Mouse (Mus musculus): ENCODE measurements around the gene Tbl1x.
"Not testable (repeated sequence)": the region's sequence is repeated elsewhere in the genome, so short reads cannot be mapped to it uniquely, and the experiment has no call there.

The Tbl1x gene

DNA sequence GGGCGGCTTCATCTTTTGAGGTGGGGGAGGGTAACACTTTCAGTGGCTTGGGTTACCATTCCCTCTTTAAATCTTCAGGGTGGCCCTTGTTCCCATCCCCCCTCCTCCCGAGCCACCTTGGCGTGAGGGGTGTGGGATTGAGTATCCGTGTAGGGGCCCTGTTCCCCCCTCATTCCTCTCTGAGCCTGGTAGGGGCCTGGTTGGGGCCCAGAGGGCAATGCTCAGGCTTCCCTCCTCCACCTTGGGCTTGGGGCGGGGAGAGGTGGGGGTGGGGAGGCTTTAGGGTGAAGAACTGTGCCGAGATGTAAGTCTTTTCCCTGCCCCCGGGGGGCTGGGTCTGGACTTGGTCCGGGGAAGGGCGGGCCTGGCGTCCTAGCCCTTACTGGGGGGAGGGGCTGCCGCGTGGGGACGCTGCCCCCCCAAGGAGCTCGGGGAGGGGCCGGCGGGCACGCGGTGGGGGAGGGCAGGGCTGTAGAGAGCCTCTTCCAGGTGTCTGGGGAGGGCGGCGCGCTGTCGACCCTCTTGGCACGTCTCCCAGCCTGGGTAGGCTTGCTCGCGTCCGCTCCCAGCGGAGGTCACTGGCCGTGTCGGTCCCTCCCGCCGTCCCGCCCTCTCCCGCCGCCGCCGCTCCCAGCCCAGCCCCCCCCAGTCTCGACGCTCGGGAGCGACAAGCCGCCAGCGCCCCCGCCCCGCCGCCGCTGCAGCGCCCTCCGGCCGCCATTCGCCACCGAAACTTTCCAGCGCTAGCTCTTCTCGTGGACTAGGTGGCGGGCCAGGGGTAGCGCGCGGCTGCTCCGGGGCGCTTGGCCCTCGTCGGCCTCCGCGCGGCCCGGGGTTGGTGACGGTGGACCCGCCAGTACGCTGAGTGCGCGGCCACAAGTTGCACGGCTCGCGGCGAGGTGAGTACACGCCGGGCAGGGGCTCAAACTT is at the start of gene Tbl1x:
TSS of gene Tbl1x (plus strand) at position 643 of the 930 bp plus-strand sequence.
- peak; percentile 85 for DNase-seq (ENCODE audit: low read depth, low spot score)

DNA sequence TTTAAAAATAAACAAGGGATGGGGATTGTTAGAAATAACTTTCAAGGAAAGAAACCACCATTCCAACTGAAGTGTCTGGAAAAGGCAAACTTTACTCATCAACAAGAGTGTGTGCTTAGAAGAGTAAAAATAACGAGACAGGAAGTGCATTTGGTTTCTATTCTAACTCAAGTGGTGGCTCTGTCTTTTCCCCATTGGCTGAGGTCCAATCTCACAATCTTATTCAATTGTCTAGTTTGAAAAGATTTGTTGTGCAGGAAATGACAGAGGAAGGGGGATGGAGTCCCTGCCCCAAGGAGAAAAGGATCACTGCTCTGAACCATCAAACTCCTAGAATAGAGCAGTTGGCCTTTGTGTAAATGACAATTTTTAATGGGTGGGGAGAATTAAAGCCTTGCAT is 41.6 kb upstream of the Tbl1x start:
- DNase-seq (ENCODE audit: low read depth, low spot score): no peak

DNA sequence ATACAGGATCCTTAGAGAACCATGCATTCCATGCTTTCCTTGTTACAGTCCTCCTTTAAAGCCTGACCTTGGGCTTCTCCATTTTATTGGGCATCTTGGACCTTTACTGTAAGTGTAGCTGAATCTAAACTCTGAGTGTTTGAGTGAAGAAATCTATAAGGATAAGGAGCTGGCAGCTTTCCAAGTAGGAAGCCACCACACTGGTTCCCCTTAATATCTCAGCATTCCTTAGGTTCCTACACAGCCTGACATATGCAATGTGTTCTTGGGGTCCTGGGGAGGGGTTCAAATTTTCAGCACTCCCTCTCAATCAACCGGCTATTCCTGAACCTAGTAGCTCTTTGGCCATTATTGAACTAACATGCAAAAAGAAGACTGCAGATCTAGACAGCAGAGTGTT is 38.0 kb upstream of the Tbl1x start:
- no peak for DNase-seq (ENCODE audit: low read depth, low spot score)

DNA sequence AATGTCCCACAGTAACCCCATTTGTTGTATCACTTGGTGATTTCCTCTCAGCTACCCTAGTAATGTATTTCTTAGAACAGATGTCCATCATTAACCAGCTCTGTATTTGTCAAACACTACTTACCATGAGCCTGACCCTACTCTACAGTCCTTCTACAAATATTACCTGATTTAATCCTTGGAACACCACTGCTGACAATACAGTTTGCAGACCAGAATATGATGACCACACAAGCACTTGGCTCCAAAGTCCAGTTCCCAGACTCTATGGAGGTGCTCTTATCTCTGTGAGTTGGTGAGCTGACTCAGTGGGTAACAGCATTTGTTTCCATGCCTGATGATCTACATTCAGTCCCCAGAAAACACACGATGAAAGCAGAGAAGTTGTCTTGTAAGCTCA is 37.3 kb upstream of the Tbl1x start:
- DNase-seq (ENCODE audit: low read depth, low spot score): no peak

DNA sequence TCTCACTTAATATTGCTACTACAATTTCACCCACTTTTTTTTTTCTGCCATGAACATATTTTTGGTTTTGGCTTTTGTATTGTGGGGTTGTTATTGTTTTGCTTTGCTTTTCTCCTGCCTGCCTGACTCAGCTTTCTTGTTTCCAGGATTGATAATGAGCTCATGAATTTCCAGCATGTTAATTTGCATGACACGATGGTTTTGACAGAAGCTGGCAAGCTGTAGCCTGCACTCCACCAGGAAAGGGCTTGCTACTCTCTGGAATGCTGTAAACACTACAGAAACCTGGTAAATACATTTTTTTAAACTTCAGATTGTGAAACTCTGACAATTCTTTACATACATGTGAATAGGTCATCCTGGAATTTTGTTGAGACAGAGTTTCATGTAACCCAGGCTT is 36.3 kb upstream of the Tbl1x start:
- DNase-seq (ENCODE audit: low read depth, low spot score): no peak

DNA sequence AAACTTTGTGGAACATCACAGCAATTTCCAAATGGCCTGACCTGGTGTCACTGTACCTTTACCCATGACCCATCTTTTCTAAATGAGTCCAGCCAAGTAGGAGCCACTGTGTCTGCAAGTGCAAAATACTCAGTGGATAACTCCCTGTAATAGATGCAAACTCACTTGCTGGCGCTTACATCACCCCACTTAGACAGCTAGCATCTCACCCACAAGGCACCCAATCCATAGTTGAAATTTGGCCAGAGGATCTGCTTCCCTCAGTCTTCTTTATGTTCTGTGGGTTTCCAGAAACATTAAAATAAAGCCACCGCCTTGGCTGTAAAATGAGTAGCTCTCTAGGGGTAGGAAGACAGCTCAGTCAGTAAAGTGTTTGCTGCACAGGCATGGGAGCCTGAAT is 33.3 kb upstream of the Tbl1x start:
- no peak for DNase-seq (ENCODE audit: low read depth, low spot score)

DNA sequence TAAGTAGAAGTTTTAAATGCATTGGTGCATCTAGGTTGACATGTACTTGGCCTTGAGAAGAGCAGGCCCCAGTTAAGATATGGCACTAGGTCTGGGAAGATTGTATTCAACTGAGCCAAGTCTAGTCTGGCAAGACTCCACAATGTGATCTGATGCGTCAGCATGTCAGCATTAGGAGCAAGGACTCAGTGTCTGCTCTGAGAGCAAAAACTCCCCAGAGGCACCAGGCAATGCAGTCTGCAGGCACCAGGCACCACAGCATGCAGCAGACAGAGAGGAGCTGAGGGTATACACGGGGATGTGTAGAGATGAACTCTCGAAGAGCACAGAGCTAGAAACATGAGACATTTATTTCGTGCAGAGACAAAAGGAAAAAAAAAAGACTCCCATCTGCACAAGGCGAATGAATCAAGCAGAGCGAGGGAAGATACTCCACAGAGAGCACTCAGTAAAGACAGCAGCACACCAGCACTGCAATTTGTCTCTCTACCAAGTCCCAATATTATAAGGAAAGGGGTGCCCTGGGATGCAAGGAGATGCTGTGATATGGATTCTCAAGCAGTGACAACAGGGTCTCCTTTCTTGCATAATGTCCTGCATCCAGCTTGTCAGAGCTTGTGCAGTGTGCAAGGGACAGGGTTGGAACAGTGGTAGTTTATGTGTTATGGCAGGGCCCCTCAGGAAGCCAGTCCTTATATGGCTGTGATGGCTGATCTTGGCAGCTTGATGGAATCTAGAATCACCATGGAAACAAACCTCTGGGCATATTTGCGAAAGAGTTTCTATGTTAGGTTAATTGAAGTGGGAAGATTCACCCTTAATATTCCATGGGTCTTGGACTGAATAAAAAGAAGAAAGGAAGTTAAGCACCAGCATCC is 22.7 kb upstream of the Tbl1x start:
- DNase-seq (ENCODE audit: low read depth, low spot score): no peak

DNA sequence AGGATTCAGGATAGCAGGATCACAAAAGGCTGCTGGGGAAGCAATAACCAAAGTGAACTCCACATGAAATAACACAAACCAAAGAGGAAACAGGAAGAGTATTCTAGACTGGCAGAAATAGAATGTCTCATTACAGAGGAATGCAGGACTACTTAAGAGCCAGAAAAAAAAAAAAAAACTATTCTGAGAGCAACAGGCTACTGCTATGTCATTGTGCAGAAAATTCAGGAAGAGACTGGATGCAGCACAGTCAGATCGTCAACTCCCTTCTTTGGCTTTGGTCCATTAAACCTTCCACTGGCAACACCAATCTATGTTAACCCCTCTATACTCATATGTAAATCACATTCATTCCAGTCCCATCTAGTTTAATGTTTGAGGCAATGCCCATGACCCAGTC is 20.7 kb upstream of the Tbl1x start:
- DNase-seq (ENCODE audit: low read depth, low spot score): no peak

DNA sequence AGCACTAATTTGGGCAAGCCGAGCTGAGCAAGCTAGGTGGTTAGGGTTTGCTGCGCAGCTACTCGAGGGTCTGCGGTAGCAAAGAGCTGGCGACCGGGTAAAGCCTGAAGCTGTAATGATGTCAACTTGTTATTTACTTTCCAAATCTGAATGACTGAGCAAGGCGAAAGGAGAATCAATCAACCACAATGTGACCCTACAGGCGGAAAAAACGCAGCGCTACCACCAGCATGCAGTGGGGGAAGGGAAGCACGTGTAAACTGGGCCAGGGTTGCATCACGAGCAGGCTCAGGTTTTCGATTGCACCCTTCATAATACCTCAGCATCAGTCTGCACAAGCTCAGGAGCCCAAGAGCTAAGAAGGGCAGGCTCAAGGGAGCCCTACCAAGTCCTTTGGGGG is 1.7 kb upstream of the Tbl1x start:
- peak; percentile 93 for DNase-seq (ENCODE audit: low read depth, low spot score)

DNA sequence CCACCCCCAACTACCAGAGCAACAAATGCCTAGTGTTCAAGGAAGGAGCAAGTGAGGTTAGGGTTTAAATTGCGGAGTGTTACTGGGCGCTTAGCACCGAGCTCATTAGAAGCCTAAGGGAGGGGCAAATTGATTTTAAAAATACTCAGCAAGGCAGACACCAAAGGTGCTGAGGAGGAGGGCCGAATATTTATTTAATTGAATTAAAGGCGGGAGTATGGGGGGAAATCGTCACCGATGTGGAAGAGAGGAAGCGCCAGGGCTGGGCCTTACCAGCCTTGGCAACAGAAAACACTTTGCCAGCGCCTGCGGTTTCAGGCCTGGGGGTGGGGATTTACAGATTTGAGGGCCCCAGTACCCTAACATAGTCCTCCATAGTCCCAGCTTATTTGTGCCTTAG is 1.0 kb upstream of the Tbl1x start:
- no peak for DNase-seq (ENCODE audit: low read depth, low spot score)

DNA sequence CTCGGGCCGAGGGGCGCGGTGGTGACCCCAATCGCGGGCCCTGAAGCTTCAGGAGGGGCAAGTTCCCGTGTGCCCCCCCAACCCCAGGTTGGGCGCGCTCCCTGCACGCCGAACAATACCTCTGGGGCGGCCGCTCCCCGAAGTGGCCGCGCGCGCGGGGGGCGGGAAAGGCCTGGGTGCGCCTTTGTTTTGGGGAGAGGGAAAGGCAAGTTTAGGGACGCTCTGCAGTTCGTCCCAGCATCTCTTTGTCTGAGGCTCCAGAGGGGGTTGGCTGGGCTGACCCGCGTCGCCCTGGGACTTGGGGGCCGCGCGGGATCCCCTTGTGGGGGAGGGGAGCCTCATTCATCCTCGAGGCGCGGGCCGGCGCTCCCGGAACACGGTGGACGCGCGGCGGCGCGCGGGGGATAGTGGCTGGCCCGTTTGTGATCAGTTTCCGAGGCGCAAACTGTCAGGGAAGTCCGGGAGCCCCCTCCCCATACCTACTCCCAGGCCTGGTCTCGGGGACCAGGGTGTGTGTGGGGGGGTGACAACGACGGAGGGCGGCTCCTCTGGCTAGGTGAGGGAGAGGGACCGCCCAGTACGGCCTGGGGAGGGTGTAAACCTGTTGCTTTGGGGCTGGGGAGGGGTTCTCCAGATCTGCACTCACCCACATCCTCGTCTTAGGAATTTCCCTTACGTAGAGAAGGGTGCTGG is 634 bp downstream of the Tbl1x start:
- DNase-seq (ENCODE audit: low read depth, low spot score): peak; percentile 60

DNA sequence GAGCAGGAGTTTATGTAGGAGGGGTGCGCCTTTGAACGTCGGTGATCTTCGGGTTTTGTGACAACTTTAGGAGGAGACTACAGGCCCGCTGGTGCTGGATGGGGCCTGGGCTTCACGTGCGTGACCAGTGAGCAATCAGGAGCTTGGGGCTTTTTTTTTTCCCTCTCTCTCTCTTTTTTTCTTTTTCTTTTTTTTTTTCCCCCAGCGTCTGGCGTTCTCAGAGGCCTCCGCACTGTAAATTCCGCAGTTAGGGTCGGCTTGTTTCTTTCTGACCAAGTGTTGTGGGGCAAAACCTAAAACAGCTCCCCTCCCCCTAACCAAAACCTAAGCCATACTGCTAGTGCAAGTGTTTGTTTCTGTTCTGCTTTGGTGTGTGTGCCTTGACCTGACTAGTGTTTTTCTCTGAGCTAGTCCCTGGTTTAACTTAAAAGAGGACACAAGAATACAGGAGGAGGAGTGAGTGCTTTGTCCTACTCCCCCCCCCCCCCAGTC is 1.2 kb downstream of the Tbl1x start:
- DNase-seq (ENCODE audit: low read depth, low spot score): no peak

DNA sequence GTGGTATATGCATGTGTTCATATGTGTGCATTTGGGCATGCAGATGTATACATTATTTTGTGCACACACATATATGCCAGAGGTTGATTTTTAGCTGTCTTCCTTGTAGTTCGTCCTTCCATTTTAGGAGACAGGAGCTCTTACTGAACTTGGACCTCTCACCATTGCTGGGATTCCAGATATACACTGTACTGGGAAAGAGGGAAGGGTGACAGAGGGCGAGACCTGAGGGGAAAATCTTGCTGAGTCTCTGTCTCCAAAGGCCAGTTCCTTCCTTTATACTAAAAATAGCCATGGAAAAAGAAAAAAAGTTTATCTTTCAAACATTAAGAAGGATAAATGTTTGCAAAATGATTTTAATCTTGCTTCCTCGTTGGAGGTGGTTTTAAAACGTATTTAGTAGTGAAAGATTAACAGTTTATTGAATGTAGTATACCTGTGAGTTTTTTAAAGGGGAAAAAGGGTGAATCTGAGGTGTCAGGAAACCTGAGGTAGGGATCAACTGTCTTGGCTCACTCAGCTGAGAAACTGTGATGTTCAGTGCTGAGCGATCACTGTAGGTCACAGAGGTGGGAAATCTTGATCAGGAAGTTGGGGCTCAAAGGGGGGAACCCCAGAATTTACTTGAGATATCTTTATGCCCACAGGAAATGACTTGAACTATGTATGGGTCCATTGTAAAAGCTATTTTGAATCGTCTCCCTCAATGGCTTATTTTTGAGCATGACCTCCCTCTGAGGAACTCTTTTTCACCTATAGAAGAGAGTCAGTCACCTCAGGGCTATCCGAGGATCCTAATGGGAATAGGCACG is 6.7 kb downstream of the Tbl1x start:
- no peak for DNase-seq (ENCODE audit: low read depth, low spot score)

DNA sequence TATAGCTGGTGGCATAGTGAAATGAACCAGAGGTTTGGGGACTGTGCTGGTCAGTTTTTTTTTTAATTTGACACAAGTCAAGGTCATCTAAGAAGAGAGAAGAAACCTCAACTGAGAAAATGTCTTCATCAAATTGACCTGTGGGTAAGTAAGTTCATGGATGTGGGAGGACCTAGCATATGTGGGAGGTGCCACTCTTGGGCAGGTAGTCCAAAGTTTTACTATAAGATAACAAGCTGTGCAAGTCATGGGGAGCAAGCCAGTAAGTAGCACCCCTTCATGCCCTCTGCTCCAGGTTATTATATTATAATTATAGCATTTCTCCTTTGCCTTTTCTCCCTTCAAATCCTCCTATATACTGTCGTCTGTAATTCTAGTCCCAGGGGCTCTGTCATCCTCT is 8.1 kb downstream of the Tbl1x start:
- no peak for DNase-seq (ENCODE audit: low read depth, low spot score)

DNA sequence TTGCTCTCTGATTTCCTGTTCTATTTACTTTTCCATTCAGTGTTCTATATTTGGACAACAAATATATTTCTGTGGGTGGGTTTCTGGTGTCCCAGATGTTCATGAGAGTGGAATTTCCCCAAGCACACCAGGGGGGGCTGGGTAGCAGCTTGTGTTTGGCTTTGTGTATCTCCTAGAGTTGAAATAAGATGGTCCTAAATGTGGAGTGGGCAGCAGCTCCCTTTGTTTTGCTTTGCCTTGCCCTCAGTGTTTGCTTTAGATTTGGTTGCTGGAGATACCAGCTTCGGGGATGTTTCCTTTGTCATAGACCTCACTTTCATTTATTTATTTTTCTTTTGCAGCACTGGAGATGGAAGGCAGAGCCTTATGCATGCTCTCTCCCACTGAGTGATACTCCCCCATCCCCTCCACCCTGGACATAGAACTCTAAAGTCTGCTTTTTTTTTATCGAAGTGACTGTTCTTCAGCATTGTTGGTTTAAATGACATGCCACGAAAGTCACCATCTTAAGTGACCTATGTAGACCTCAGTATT is 12.1 kb downstream of the Tbl1x start:
- DNase-seq (ENCODE audit: low read depth, low spot score): no peak

DNA sequence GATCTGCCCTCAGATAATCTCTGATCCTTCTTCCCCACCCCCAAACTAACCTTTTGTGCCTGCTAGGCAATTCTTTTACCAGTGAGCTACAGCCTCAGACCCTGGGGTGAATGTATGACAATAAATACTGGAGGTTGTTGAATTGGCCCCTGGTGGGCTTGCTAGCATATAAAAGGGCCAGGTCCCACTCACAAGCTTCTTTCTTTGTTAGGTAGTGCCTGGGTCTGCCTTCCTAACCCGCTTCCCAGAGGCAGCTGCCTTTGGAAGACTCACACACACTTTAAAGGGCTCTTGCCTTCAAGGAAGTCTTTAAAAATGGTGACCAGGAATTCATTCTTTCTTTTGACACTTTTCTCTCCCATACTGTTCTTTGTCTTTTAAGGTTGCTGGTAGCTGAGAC is 14.4 kb downstream of the Tbl1x start:
- DNase-seq (ENCODE audit: low read depth, low spot score): no peak

DNA sequence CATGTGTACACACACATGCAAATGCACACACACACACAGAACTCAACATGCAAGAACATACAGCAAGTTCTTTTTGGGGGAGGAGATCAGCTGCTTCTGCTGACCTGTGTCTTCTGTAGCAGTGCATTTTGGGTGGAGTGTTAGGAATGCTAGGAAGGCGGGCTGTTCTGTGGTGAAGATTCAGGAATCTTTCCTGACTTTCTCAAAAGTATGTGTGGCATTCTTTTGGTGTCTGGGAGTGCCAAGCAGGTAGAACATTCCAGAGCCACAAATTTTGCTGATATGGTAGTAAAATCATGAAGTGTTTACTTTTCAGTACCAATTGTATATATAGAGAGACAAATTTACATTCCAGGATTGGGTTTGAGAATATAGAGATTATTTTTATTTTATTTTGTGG is 17.6 kb downstream of the Tbl1x start:
- no peak for DNase-seq (ENCODE audit: low read depth, low spot score)

DNA sequence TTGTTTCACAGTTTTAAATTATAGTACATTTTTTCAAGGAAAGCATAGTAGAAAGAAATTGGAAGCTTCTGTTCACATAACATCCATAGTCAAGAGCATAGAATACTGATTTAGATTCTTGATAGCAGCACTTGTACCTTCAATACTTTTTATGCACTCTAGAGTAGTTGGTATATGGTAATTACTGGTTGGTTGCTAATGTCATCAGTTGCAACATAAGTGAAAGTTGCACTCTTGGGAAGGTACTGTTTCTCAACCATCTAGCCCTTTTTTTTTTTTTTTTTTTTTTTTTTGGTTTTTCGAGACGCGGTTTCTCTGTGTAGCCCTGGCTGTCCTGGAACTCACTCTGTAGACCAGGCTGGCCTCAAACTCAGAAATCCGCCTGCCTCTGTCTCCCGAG is 20.2 kb downstream of the Tbl1x start:
- no peak for DNase-seq (ENCODE audit: low read depth, low spot score)

DNA sequence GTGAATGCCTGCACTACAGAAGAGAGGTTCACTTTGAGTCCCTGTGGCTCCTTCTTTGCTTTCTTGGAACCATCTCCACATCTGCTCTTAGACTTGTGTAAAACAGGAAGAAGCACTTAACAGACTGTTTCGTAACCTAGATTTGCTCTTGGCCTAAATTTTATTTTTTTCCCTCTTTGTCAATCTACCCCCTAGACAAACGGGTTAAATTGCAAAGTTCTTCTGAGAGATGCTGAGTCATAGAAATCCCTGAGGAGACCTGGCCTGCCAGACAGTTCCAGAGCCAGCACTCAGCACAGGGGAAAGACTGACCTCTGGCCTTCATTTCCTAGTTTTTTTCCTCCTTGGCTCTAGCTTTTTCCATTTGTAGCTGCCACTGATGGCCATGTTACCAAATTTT is 23.1 kb downstream of the Tbl1x start:
- no peak for DNase-seq (ENCODE audit: low read depth, low spot score)

DNA sequence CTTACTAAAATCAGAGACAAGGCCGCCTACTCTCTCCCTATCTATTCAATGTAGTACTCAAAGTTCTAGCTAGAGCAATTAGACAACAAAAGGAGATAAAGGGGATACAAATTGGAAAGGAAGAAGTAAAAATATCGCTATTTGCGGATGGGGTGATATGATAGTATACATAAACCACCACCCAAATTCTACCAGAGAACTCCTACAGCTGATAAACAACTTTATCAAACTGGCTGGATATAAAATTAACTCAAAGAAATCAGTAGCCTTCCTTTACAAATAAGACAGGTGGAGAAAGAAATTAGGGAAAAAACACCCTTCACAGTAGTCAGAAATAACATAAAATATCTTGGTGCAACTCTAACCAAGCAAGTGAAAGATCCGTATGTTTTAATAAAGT is 29.0 kb downstream of the Tbl1x start:
- not testable (repeated sequence) for DNase-seq (ENCODE audit: low read depth, low spot score)

DNA sequence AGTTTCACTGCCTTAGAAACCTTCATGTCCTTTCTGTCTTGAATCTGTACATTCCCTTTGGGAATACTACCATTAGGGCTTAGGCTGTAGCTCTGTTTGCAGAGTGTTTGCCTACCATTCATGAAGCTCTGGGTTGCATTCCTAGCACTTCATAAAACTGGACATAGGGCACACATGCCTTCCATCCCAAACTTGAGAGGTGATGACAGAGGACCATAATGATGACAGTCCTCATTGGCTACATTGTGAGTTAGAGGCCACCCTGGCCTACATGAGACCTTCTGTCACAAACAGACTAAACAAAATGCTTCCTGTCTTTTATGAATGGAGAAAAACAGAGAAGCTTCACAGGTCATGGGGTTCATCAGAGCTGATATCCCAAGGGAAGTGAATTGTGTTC is 33.2 kb downstream of the Tbl1x start:
- no peak for DNase-seq (ENCODE audit: low read depth, low spot score)

Measured in mesoderm, embryonic 11.5 days (tissue).